Mouse (Mus musculus): ENCODE measurements around the gene Fev. TPM values are rescaled to one million over a fixed set of nuclear protein-coding genes. Genes with fewer than 3 reads are reported as not detected.

Fev gene
- polyA plus RNA-seq, 1 experiment from 2014 or later: 0.41 TPM

DNA sequence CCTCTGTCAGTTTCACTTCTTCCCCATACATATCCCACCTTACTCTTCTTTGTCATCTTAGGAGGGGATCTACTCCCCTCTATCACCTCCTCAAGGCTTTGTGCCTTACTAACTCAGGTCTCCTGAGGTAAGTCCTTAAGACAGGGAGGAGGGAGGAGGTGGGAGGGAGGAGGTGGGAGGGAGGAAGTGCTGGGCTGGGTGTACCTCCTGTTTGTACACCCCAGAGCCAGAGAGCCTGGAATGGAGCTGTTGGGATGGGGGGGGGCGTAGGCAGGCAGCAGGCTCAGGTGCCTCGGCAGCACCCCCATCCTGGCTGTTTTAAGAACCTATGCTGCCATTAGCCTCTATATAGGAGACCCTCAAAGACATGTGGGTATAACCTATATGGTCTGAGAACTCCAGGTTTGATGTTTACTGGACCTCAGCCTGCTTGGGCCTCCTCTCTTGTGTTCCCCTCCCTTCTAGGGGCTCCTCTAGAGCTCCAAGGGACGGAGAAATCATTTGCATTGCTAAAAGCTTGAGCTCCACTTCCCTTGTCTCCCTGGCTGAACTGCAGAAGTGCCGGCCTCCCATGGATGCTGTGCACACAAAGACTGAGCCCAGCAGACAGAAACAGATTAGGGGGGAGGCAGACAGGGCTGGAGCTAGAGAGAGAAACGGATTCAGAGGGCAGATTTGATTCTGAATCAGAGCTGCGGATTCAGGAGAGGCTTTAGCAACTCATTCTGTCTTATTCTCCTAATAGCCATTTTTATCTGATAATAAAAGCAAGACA is 34.0 kb downstream of the Fev start:
- DNase-seq (ENCODE audit: low spot score, missing footprints) (peak; percentile 94), ATAC-seq (ENCODE audit: low FRiP score) (peak; percentile 72)
- Histone ChIP-seq H3K36me3 (ENCODE audit: control insufficient read depth, insufficient read depth, low read length) (no peaks in the 10 kb centered on the region), H3K27ac (ENCODE audit: low read depth, low read length) (peak overlapping the region; percentile 89), H3K4me3 (ENCODE audit: low read depth, low read length) (no peak overlapping the region), H3K9ac (ENCODE audit: low read length) (peak overlapping the region; percentile 59), H3K9me3 (ENCODE audit: control insufficient read depth, low read length) (no peaks in the 10 kb centered on the region), H3K4me1 (ENCODE audit: control insufficient read depth, insufficient read depth, low read length) (peaks cover 40% of the 10 kb centered on the region), H3K27me3 (ENCODE audit: control insufficient read depth, insufficient read depth, low read length) (no peaks in the 10 kb centered on the region; the same call in 1 of the 2 replicates), H3K4me2 (peak overlapping the region; percentile 14; the same call in 1 of the 2 replicates)
- 10% methylated on average over 6 of the region's 6 CpGs for WGBS

DNA sequence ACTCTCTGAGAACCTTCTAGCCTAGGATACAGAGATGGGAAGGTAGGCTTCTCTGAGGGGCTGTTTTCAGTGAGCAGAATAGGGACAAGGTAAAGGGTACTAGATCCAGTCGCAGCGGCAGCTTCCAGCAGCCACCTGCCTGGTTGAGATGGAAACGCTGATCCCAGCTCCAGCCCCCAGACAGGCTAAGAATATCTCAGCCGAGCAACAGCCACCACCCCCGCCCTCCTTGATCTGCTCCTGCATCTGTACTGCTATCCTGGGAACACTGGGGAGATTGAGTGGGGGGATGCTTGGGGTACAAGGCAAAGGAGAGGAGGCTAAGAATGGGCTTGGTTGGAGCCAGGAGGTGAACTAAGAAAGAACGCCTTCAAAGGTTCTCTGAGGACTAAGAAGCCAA is 35.0 kb downstream of the Fev start:
- Histone ChIP-seq H3K4me1 (ENCODE audit: control insufficient read depth, insufficient read depth, low read length) (peaks cover 39% of the 10 kb centered on the region), H3K27ac (ENCODE audit: low read depth, low read length) (no peak overlapping the region), H3K4me2 (no peak overlapping the region), H3K36me3 (ENCODE audit: control insufficient read depth, insufficient read depth, low read length) (no peaks in the 10 kb centered on the region), H3K27me3 (ENCODE audit: control insufficient read depth, insufficient read depth, low read length) (no peaks in the 10 kb centered on the region), H3K9ac (ENCODE audit: low read length) (no peak overlapping the region), H3K4me3 (ENCODE audit: low read depth, low read length) (no peak overlapping the region), H3K9me3 (ENCODE audit: control insufficient read depth, low read length) (no peaks in the 10 kb centered on the region)
- WGBS: 23% methylated on average over 6 of the region's 6 CpGs
- no peak for ATAC-seq (ENCODE audit: low FRiP score)
- DNase-seq (ENCODE audit: low spot score, missing footprints): peak; percentile 85

DNA sequence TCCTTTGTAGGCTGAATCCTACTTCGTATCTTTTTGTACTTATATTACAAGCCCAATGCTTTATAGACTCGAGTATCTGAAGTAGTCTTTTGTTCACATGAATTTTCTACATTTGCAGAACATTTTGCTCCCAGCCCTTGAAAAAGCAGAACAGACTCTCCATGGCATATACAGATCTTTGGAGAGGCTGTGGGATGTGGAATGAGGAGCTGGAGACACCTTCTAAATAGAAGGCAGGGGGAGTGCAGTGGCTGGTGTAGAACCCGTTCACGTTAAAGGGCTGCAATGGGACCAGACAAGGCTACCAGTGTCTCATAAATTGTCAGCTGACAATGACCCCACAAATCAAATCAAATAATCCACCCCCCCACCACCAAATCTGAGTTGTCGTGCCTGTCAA is 36.3 kb downstream of the Fev start:
- ATAC-seq (ENCODE audit: low FRiP score): no peak
- DNase-seq (ENCODE audit: low spot score, missing footprints): no peak
- H3K9me3 ChIP-seq (ENCODE audit: control insufficient read depth, low read length): no peaks in the 10 kb centered on the region

DNA sequence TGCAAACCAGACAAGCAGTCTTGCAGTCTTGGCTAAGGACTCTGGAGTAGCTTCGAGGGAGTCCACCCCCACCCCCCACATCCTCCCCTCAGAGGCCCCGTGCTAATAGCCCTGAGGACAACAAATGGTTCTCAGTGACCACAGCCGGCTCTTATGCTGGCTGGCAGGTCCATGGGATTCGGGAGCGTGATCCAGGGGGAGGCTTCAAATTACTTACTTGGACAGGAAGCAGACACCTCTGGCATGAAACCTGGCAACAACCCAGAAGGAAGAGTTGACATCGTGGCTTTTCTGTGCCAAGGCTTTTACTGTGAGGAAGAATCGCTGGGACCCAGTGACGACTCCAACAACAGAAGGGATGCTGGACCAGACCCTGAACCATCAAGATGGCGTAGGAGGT is 38.9 kb downstream of the Fev start:
- DNase-seq (ENCODE audit: low spot score, missing footprints) (peak; percentile 21), ATAC-seq (ENCODE audit: low FRiP score) (no peak)
- H3K27me3 ChIP-seq (ENCODE audit: control insufficient read depth, insufficient read depth, low read length): no peaks in the 10 kb centered on the region
- 63% methylated on average over 9 of the region's 9 CpGs for WGBS
- peaks cover 13% of the 10 kb centered on the region for H3K4me1 ChIP-seq (ENCODE audit: control insufficient read depth, insufficient read depth, low read length)
- H3K27ac ChIP-seq (ENCODE audit: low read depth, low read length): no peak overlapping the region
- no peak overlapping the region for H3K9ac ChIP-seq (ENCODE audit: low read length)
- H3K36me3 ChIP-seq (ENCODE audit: control insufficient read depth, insufficient read depth, low read length): no peaks in the 10 kb centered on the region
- no peaks in the 10 kb centered on the region for H3K9me3 ChIP-seq (ENCODE audit: control insufficient read depth, low read length)
- no peak overlapping the region for H3K4me2 ChIP-seq
- H3K4me3 ChIP-seq (ENCODE audit: low read depth, low read length): no peak overlapping the region

More for the DNA sequence above, 36.3 kb downstream of the Fev start:
- Histone ChIP-seq H3K4me2 (no peak overlapping the region), H3K4me3 (ENCODE audit: low read depth, low read length) (no peak overlapping the region), H3K36me3 (ENCODE audit: control insufficient read depth, insufficient read depth, low read length) (no peaks in the 10 kb centered on the region), H3K9ac (ENCODE audit: low read length) (no peak overlapping the region), H3K27ac (ENCODE audit: low read depth, low read length) (no peak overlapping the region), H3K27me3 (ENCODE audit: control insufficient read depth, insufficient read depth, low read length) (no peaks in the 10 kb centered on the region), H3K4me1 (ENCODE audit: control insufficient read depth, insufficient read depth, low read length) (peaks cover 33% of the 10 kb centered on the region)
- 60% methylated on average over 5 of the region's 5 CpGs for WGBS

DNA sequence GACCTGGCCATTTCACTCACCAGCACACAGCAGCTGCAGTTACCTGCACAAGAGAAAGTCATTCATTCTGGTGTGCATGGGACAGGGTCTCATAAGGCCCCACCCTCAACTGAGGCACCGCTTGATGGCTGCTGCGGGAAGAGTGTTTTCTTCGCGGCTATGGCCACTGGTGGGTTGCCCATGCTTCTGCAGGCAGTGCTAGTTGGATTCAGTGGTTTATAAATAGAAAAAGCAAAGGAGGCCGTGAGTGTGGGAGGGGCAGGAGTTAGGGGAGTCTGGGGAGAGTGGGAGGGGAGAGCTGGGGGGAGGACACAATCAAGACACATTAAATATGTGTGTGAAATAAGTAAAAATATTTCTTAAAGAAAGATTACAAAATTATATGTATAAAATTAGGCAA is 42.1 kb downstream of the Fev start:
- Histone ChIP-seq H3K27ac (ENCODE audit: low read depth, low read length) (no peak overlapping the region), H3K36me3 (ENCODE audit: control insufficient read depth, insufficient read depth, low read length) (no peaks in the 10 kb centered on the region), H3K4me1 (ENCODE audit: control insufficient read depth, insufficient read depth, low read length) (no peaks in the 10 kb centered on the region), H3K9ac (ENCODE audit: low read length) (no peak overlapping the region), H3K27me3 (ENCODE audit: control insufficient read depth, insufficient read depth, low read length) (no peaks in the 10 kb centered on the region), H3K9me3 (ENCODE audit: control insufficient read depth, low read length) (no peaks in the 10 kb centered on the region), H3K4me2 (no peak overlapping the region), H3K4me3 (ENCODE audit: low read depth, low read length) (no peak overlapping the region)
- ATAC-seq (ENCODE audit: low FRiP score) (no peak), DNase-seq (ENCODE audit: low spot score, missing footprints) (no peak)
- WGBS: 85% methylated on average over 5 of the region's 5 CpGs

DNA sequence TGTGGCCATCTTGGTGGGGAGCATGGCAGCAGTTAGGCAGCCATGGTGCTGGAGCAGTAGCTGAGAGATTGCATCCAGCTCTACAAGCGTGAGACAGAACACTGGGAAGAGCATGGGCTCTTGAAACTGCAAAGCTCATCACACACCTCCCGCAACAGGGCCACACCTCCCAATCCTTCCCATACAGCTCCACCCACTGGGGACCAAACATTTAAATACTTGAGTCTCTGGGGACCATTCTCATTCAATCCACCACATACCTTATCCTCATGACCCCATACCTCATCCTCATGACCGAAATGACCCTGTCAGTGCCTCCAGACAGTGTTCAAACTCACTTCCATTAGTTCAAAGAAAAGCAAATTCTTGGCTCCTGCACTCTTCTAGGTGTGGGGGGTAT is 52.0 kb downstream of the Fev start:
- Histone ChIP-seq H3K9me3 (ENCODE audit: control insufficient read depth, low read length) (no peaks in the 10 kb centered on the region), H3K9ac (ENCODE audit: low read length) (no peak overlapping the region), H3K4me3 (ENCODE audit: low read depth, low read length) (no peak overlapping the region), H3K27ac (ENCODE audit: low read depth, low read length) (no peak overlapping the region), H3K36me3 (ENCODE audit: control insufficient read depth, insufficient read depth, low read length) (no peaks in the 10 kb centered on the region), H3K4me2 (no peak overlapping the region), H3K4me1 (ENCODE audit: control insufficient read depth, insufficient read depth, low read length) (peaks cover 6% of the 10 kb centered on the region; the same call in 1 of the 2 replicates), H3K27me3 (ENCODE audit: control insufficient read depth, insufficient read depth, low read length) (no peaks in the 10 kb centered on the region)
- ATAC-seq (ENCODE audit: low FRiP score): no peak
- 91% methylated on average over 3 of the region's 3 CpGs for WGBS
- no peak for DNase-seq (ENCODE audit: low spot score, missing footprints)

MicroRNA genes within 50 kb of the gene (microRNA counts, 519-probe panel; counts per million panel counts)
- microRNA mmu-miR-375: not detected

Small RNA genes within 50 kb of the gene (microRNA-seq; reads per million reads assigned to microRNA genes)
- 663 reads per million, percentile 74 among the genes with 10 or more reads in this experiment for gene Mir375

Other genes with a start within 250 kb of the Fev start
- gene Ttll4, start 223.7 kb downstream of the Fev start, polyA plus RNA-seq (2014; fragmentation: Nextera tagmentation; extraction: Ambion mirVana): 40.5 and 41.8 TPM in 2 replicates
- gene Cyp27a1, start 171.8 kb downstream of the Fev start, polyA plus RNA-seq (2014; fragmentation: Nextera tagmentation; extraction: Ambion mirVana): 6.7 and 7.1 TPM in 2 replicates
- gene Prkag3, start 136.2 kb downstream of the Fev start, polyA plus RNA-seq (2014; fragmentation: Nextera tagmentation; extraction: Ambion mirVana): not detected in 2 replicates
- 3.3 and 3.4 TPM in 2 replicates for gene Wnt6, start 113.5 kb downstream of the Fev start, polyA plus RNA-seq (2014; fragmentation: Nextera tagmentation; extraction: Ambion mirVana)
- 1.4 and 2.3 TPM in 2 replicates for gene Wnt10a, start 93.9 kb downstream of the Fev start, polyA plus RNA-seq (2014; fragmentation: Nextera tagmentation; extraction: Ambion mirVana)
- gene Cdk5r2, start 30.5 kb downstream of the Fev start, polyA plus RNA-seq (2014; fragmentation: Nextera tagmentation; extraction: Ambion mirVana): 5.7 and 5.8 TPM in 2 replicates
- gene Cryba2, start 7.7 kb upstream of the Fev start, polyA plus RNA-seq (2014; fragmentation: Nextera tagmentation; extraction: Ambion mirVana): 0.19 TPM in 1 of 2 replicates, not detected in the other
- 0.03 and 0.04 TPM in 2 replicates for gene Cfap65, start 50.2 kb upstream of the Fev start, polyA plus RNA-seq (2014; fragmentation: Nextera tagmentation; extraction: Ambion mirVana)
- 0.22 TPM in 1 of 2 replicates, not detected in the other for gene Ihh, start 66.3 kb upstream of the Fev start, polyA plus RNA-seq (2014; fragmentation: Nextera tagmentation; extraction: Ambion mirVana)
- gene Nhej1, start 239.8 kb upstream of the Fev start, polyA plus RNA-seq (2014; fragmentation: Nextera tagmentation; extraction: Ambion mirVana): 12.9 and 13.0 TPM in 2 replicates
- not detected in 2 replicates for gene Slc23a3, start 248.5 kb upstream of the Fev start, polyA plus RNA-seq (2014; fragmentation: Nextera tagmentation; extraction: Ambion mirVana)